Mouse (Mus musculus): Measurements from ENCODE around the gene Iars2. TPM values are rescaled to one million over a fixed set of nuclear protein-coding genes. Genes with fewer than 3 reads are reported as not detected.

The Iars2 gene
- polyA plus RNA-seq, 2 experiments: 26.7 to 29.0 TPM

- 95% methylated on average over 11 of the region's 11 CpGs for WGBS
- peaks cover 95% of the 10 kb centered on the region for H3K36me3 ChIP-seq (ENCODE audit: control insufficient read depth, insufficient read depth, low read length)
- no peaks in the 10 kb centered on the region for H3K9me3 ChIP-seq (ENCODE audit: control insufficient read depth, low read length)
- DNase-seq (ENCODE audit: low spot score) (no peak), ATAC-seq (ENCODE audit: low FRiP score, low read depth) (no peak)
- no peak overlapping the region for H3K4me2 ChIP-seq (replicated peaks; ENCODE audit: low read depth, low read length, severe bottlenecking)
- H3K9ac ChIP-seq (ENCODE audit: low read depth, low read length, severe bottlenecking): no peak overlapping the region
- H3K4me3 ChIP-seq (replicated peaks; ENCODE audit: low read length): no peak overlapping the region
- no peaks in the 10 kb centered on the region for H3K27me3 ChIP-seq (ENCODE audit: control insufficient read depth, insufficient read depth, low read length)
- peaks cover 2% of the 10 kb centered on the region; the same call in 1 of the 2 replicates for H3K4me1 ChIP-seq (ENCODE audit: control insufficient read depth, insufficient read depth, low read length)
- TF ChIP-seq POLR2A (IDR thresholded peaks at IDR 0.05; ENCODE audit: borderline replicate concordance, extremely low read depth, insufficient read depth, insufficient read length): no peak
- H3K27ac ChIP-seq (replicated peaks; ENCODE audit: low read depth, low read length): no peak overlapping the region
Observed at GRCm38 (mm10) chr1:185282846-185283245, 46.4 kb downstream of the Iars2 start.

- Histone ChIP-seq H3K9me3 (ENCODE audit: control insufficient read depth, low read length) (no peaks in the 10 kb centered on the region), H3K36me3 (ENCODE audit: control insufficient read depth, insufficient read depth, low read length) (peaks cover 96% of the 10 kb centered on the region), H3K4me3 (replicated peaks; ENCODE audit: low read length) (no peak overlapping the region), H3K4me1 (ENCODE audit: control insufficient read depth, insufficient read depth, low read length) (peaks cover 2% of the 10 kb centered on the region; the same call in 1 of the 2 replicates), H3K27me3 (ENCODE audit: control insufficient read depth, insufficient read depth, low read length) (no peaks in the 10 kb centered on the region), H3K27ac (replicated peaks; ENCODE audit: low read depth, low read length) (no peak overlapping the region), H3K9ac (ENCODE audit: low read depth, low read length, severe bottlenecking) (no peak overlapping the region), H3K4me2 (replicated peaks; ENCODE audit: low read depth, low read length, severe bottlenecking) (no peak overlapping the region)
- 96% methylated on average over 4 of the region's 4 CpGs for WGBS
- ATAC-seq (ENCODE audit: low FRiP score, low read depth) (no peak), DNase-seq (ENCODE audit: low spot score) (no peak)
- no peak for TF ChIP-seq POLR2A (IDR thresholded peaks at IDR 0.05; ENCODE audit: borderline replicate concordance, extremely low read depth, insufficient read depth, insufficient read length)
Observed at GRCm38 (mm10) chr1:185280616-185281015, 48.6 kb downstream of the Iars2 start.

- Histone ChIP-seq H3K36me3 (ENCODE audit: control insufficient read depth, insufficient read depth, low read length) (peaks cover 93% of the 10 kb centered on the region), H3K4me3 (replicated peaks; ENCODE audit: low read length) (no peak overlapping the region), H3K9me3 (ENCODE audit: control insufficient read depth, low read length) (no peaks in the 10 kb centered on the region), H3K9ac (ENCODE audit: low read depth, low read length, severe bottlenecking) (no peak overlapping the region), H3K4me1 (ENCODE audit: control insufficient read depth, insufficient read depth, low read length) (no peaks in the 10 kb centered on the region), H3K4me2 (replicated peaks; ENCODE audit: low read depth, low read length, severe bottlenecking) (no peak overlapping the region), H3K27me3 (ENCODE audit: control insufficient read depth, insufficient read depth, low read length) (no peaks in the 10 kb centered on the region), H3K27ac (replicated peaks; ENCODE audit: low read depth, low read length) (no peak overlapping the region)
- WGBS: 84% methylated on average over 9 of the region's 9 CpGs
- no peak for DNase-seq (ENCODE audit: low spot score)
- no peak for TF ChIP-seq POLR2A (IDR thresholded peaks at IDR 0.05; ENCODE audit: borderline replicate concordance, extremely low read depth, insufficient read depth, insufficient read length)
- no peak for ATAC-seq (ENCODE audit: low FRiP score, low read depth)
Observed at GRCm38 (mm10) chr1:185279288-185279687, 49.9 kb downstream of the Iars2 start.

DNA sequence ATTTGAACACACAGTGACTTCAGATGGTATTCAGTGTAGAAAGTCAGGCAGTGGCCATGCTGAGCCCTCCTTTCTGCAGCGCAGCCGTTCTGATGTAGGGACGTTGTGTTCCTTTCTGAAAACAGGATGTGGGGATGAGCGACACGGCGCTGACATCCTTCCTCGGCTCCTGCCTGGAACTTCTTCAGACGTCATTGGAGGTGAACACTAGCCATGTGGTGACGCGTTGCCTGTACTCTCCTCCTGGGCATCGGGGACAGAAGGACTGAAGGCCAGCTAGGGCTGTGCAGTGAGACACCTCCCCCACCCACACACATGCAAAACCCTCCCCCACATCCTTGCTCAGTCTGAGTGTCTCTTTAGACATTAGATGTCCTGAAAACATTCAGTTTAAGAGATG is 52.2 kb downstream of the Iars2 start:
- no peak overlapping the region for H3K9ac ChIP-seq (ENCODE audit: low read depth, low read length, severe bottlenecking)
- H3K4me3 ChIP-seq (replicated peaks; ENCODE audit: low read length): no peak overlapping the region
- DNase-seq (ENCODE audit: low spot score) (no peak), ATAC-seq (ENCODE audit: low FRiP score, low read depth) (no peak)
- no peaks in the 10 kb centered on the region for H3K27me3 ChIP-seq (ENCODE audit: control insufficient read depth, insufficient read depth, low read length)
- no peaks in the 10 kb centered on the region for H3K4me1 ChIP-seq (ENCODE audit: control insufficient read depth, insufficient read depth, low read length)
- TF ChIP-seq POLR2A (IDR thresholded peaks at IDR 0.05; ENCODE audit: borderline replicate concordance, extremely low read depth, insufficient read depth, insufficient read length): no peak
- H3K36me3 ChIP-seq (ENCODE audit: control insufficient read depth, insufficient read depth, low read length): peaks cover 88% of the 10 kb centered on the region
- WGBS: 89% methylated on average over 11 of the region's 11 CpGs
- no peak overlapping the region for H3K4me2 ChIP-seq (replicated peaks; ENCODE audit: low read depth, low read length, severe bottlenecking)
- no peak overlapping the region for H3K27ac ChIP-seq (replicated peaks; ENCODE audit: low read depth, low read length)
- no peaks in the 10 kb centered on the region for H3K9me3 ChIP-seq (ENCODE audit: control insufficient read depth, low read length)

GRCm38 (mm10) chr1:185275976-185276375 is 53.2 kb downstream of the Iars2 start:
- H3K4me1 ChIP-seq (ENCODE audit: control insufficient read depth, insufficient read depth, low read length): no peaks in the 10 kb centered on the region
- TF ChIP-seq POLR2A (IDR thresholded peaks at IDR 0.05; ENCODE audit: borderline replicate concordance, extremely low read depth, insufficient read depth, insufficient read length): no peak
- no peaks in the 10 kb centered on the region for H3K9me3 ChIP-seq (ENCODE audit: control insufficient read depth, low read length)
- no peak overlapping the region for H3K9ac ChIP-seq (ENCODE audit: low read depth, low read length, severe bottlenecking)
- ATAC-seq (ENCODE audit: low FRiP score, low read depth): no peak
- peaks cover 89% of the 10 kb centered on the region for H3K36me3 ChIP-seq (ENCODE audit: control insufficient read depth, insufficient read depth, low read length)
- no peak overlapping the region for H3K4me3 ChIP-seq (replicated peaks; ENCODE audit: low read length)
- DNase-seq (ENCODE audit: low spot score): no peak
- WGBS: 92% methylated on average over 7 of the region's 7 CpGs
- no peak overlapping the region for H3K4me2 ChIP-seq (replicated peaks; ENCODE audit: low read depth, low read length, severe bottlenecking)
- H3K27me3 ChIP-seq (ENCODE audit: control insufficient read depth, insufficient read depth, low read length): no peaks in the 10 kb centered on the region
- H3K27ac ChIP-seq (replicated peaks; ENCODE audit: low read depth, low read length): no peak overlapping the region

Data from limb, embryonic 14.5 days (tissue).